Mouse (Mus musculus): ENCODE measurements at regions not wholly inside any gene's neighbourhood (a gene's known extent, or its start where the extent isn't known, plus 50 kb on each side); places are given as distances from the start of the nearest gene placed in this dataset.

DNA sequence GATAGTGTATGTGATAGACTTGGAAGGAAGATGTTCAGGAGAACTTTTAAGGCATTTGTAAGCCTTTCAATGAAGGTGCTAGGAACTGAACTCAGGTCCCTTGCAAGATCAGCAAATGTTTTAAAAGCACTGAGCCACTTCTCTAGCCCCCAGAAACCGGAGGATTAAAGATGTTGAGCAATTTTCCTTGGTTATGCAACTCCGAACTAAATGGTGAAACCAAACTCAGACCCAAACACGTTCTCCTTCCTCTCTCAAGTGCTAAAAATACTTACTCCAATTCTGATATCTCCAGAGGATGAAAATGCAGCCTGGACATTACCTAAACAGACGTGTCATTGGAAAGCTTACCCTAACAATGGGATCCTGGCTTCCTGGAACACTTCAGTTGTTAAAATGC lies 378.8 kb downstream of the Kcnj2 start:
- Histone ChIP-seq H3K4me3 (replicated peaks) (no peak overlapping the region), H3K9me3 (replicated peaks) (no peaks in the 10 kb centered on the region), H3K27me3 (no peaks in the 10 kb centered on the region), H3K4me2 (no peak overlapping the region), H3K4me1 (replicated peaks) (no peaks in the 10 kb centered on the region), H3K36me3 (replicated peaks) (no peaks in the 10 kb centered on the region), H3K27ac (replicated peaks) (no peak overlapping the region), H3K9ac (no peak overlapping the region)
- WGBS (ENCODE audit: insufficient replicate concordance), result 27% methylated on average over 4 of the region's 4 CpGs
- ATAC-seq (ENCODE audit: insufficient read depth), result no peak

DNA sequence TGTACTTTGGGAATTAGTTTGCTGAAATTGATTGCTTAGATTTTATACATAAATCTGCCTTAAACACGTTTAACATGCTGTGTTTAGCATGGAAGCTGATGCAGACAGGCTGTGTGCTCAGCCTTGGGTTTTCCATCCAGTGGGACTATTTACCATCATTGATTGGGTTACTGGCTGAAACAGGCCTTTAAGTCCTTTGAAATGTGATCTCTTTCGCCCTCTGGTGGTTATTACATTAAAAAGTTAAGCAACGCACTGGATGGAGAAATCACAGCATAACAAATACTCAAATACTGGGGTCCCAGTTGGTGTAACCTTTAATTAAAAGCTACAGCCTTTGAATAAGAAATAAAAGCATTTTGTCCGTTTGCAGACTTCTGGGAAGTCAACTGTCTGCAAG lies 379.8 kb downstream of the Kcnj2 start:
- WGBS (ENCODE audit: insufficient replicate concordance), result 3% methylated on average over 4 of the region's 4 CpGs
- H3K9ac ChIP-seq, result no peak overlapping the region
- H3K4me3 ChIP-seq (replicated peaks), result no peak overlapping the region
- ATAC-seq (ENCODE audit: insufficient read depth), result no peak
- no peaks in the 10 kb centered on the region for H3K9me3 ChIP-seq (replicated peaks)
- H3K36me3 ChIP-seq (replicated peaks), result no peaks in the 10 kb centered on the region
- H3K4me1 ChIP-seq (replicated peaks), result no peaks in the 10 kb centered on the region
- no peak overlapping the region for H3K4me2 ChIP-seq
- H3K27me3 ChIP-seq, result no peaks in the 10 kb centered on the region
- H3K27ac ChIP-seq (replicated peaks), result no peak overlapping the region

DNA sequence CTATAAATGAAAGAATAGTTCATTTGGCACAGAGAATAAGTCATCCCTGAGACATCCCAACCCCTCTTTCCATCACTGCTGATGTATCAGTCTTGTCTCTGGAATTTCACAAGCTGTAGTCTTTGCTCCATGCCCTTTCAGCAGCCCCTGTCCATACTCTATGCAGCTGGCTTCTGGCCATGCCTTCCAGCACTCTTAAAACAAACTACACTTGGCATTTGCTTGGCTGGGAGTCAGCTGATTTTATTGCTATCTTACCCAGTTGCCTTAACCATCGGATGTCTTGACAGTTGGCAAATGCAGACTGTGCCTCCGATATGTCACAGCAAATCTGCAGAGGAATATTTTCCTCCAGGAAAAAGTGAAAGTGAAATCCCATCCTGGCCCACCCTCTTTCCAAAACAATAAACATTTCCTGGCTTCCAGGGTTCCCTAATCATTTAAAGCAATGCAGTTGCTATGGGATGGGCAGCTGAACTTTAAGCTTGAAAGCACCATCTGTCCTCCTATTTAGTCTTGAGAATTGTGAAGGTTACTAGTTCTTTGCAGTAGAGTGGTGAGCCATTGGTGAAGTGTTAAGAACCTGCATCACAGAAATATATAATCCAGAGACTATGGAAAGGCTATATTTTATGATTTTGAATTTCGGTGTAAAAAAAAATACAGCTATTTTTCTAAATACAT lies 385.0 kb downstream of the Kcnj2 start:
- Histone ChIP-seq H3K9ac (no peak overlapping the region), H3K27me3 (no peaks in the 10 kb centered on the region)

DNA sequence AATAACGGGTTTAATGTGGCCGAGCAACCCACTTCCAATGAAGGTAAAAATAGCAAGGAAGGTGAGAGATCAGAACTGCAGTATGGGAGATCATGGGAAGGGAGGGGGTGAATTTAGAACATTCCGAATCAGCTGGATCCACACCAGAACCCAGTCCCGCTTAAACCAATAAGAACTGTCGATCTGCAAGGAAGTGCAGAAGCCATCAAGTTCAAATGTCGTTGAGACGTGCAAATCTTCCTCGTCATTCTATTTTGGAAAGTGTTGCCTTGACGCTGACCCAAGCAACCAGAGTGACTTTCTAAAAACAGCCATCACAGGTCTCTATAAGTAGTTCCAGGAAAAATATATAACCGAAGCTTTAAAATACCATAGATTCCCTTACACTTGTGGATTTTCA lies 394.1 kb downstream of the Kcnj2 start:
- no peak for ATAC-seq (ENCODE audit: insufficient read depth)
- Histone ChIP-seq H3K36me3 (replicated peaks) (no peaks in the 10 kb centered on the region), H3K9ac (no peak overlapping the region), H3K4me1 (replicated peaks) (no peaks in the 10 kb centered on the region), H3K4me3 (replicated peaks) (no peak overlapping the region), H3K4me2 (no peak overlapping the region), H3K27ac (replicated peaks) (no peak overlapping the region), H3K27me3 (no peaks in the 10 kb centered on the region), H3K9me3 (replicated peaks) (no peaks in the 10 kb centered on the region)
- WGBS (ENCODE audit: insufficient replicate concordance), result 64% methylated on average over 10 of the region's 10 CpGs

More for the DNA sequence above, 385.0 kb downstream of the Kcnj2 start:
- H3K4me2 ChIP-seq, result no peak overlapping the region
- no peaks in the 10 kb centered on the region for H3K9me3 ChIP-seq (replicated peaks)
- H3K4me1 ChIP-seq (replicated peaks), result no peaks in the 10 kb centered on the region
- H3K4me3 ChIP-seq (replicated peaks), result no peak overlapping the region
- no peak overlapping the region for H3K27ac ChIP-seq (replicated peaks)
- no peaks in the 10 kb centered on the region for H3K36me3 ChIP-seq (replicated peaks)
- no peak for ATAC-seq (ENCODE audit: insufficient read depth)
- WGBS (ENCODE audit: insufficient replicate concordance), result 63% methylated on average over 3 of the region's 3 CpGs

DNA sequence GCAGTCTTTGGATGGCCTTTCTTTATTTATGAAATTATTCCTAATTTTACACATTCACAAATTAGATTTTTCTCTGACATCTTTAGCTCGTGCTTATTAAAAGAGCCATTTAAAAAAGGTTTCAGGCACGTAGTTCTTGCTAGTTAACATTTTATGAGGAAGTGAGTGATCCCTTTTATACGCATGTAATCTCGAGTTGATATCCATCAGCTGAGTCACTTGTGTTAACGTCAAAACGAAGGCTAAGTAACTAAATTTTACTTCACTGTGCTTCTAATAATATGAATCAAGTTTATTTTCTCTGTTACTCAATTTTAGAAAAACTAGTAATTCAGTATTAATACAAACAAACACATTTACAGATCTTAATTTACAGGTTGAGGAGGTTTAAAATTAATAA lies 419.0 kb downstream of the Kcnj2 start:
- no peak overlapping the region for H3K4me2 ChIP-seq
- no peaks in the 10 kb centered on the region for H3K9me3 ChIP-seq (replicated peaks)
- no peak for ATAC-seq (ENCODE audit: insufficient read depth)
- no peaks in the 10 kb centered on the region for H3K4me1 ChIP-seq (replicated peaks)
- no peaks in the 10 kb centered on the region for H3K36me3 ChIP-seq (replicated peaks)
- no peak overlapping the region for H3K4me3 ChIP-seq (replicated peaks)
- H3K9ac ChIP-seq, result no peak overlapping the region
- 52% methylated on average over 6 of the region's 6 CpGs for WGBS (ENCODE audit: insufficient replicate concordance)
- no peaks in the 10 kb centered on the region for H3K27me3 ChIP-seq
- no peak overlapping the region for H3K27ac ChIP-seq (replicated peaks)

DNA sequence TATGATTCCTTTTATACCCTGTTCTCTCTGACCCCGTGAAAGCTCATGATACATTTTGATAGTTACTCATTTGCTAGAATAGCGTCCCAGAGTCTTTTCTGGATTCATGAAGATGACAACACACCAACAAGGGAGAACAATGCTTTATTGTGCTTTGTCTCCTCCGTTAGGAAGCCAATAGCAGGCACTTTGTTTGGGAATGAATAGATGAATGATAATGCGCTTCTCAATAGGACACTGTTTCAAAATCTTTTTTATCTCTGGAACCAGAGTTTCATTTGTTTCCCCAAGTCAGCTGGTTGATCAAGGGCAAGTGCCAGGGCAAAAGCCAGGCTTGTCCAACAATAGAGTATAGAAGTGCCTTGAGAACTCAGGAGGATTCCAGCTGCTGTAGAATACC lies 446.5 kb downstream of the Kcnj2 start:
- no peak overlapping the region for H3K9ac ChIP-seq
- no peak overlapping the region for H3K4me2 ChIP-seq
- H3K27ac ChIP-seq (replicated peaks), result no peak overlapping the region
- no peaks in the 10 kb centered on the region for H3K36me3 ChIP-seq (replicated peaks)
- H3K4me1 ChIP-seq (replicated peaks), result no peaks in the 10 kb centered on the region
- no peak for ATAC-seq (ENCODE audit: insufficient read depth)
- 41% methylated on average over 4 of the region's 4 CpGs for WGBS (ENCODE audit: insufficient replicate concordance)
- no peaks in the 10 kb centered on the region for H3K27me3 ChIP-seq
- H3K9me3 ChIP-seq (replicated peaks), result no peaks in the 10 kb centered on the region
- H3K4me3 ChIP-seq (replicated peaks), result no peak overlapping the region

DNA sequence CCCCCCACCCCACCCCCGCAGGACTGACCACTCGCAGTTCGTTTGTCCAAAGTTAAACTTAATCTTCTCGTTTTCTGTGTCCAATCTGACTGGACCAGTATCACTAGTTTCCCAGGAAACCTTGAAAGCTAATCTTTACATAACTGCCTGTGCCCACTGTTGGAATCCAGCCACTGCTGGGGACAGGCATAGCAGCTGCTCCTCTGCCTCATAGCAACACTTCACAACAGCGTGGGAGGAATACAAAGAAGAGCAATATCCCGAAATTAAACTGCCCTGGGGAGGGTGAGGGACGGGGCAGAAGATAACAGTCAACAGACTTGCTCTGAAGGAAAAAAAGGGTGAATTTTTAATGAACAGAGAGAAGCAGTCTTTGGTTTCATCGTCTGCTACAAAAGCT lies 456.8 kb downstream of the Kcnj2 start:
- Histone ChIP-seq H3K27me3 (no peaks in the 10 kb centered on the region), H3K9me3 (replicated peaks) (no peaks in the 10 kb centered on the region), H3K9ac (no peak overlapping the region), H3K4me3 (replicated peaks) (no peak overlapping the region), H3K4me2 (no peak overlapping the region), H3K4me1 (replicated peaks) (no peaks in the 10 kb centered on the region), H3K36me3 (replicated peaks) (no peaks in the 10 kb centered on the region), H3K27ac (replicated peaks) (no peak overlapping the region)
- 65% methylated on average over 8 of the region's 8 CpGs for WGBS (ENCODE audit: insufficient replicate concordance)
- no peak for ATAC-seq (ENCODE audit: insufficient read depth)

DNA sequence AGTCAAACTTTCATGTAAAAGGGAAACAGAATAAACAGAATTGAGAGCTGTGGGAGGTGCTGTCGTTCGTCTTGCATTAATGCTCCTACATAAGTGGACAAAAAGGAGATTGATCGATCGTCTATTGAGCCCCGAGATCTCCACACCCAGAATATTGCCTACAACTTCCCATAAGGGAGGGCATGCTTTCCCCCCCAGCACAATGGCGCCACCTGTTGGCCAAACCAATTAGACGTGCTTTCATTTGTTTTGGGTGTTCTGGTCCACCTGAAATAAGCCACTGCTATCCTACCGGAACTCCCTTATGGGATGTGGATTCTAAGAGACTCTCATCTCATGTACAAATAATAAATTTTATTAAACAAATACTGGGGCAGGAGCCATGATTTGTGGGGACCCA lies 457.5 kb downstream of the Kcnj2 start:
- WGBS (ENCODE audit: insufficient replicate concordance), result 43% methylated on average over 8 of the region's 8 CpGs
- ATAC-seq (ENCODE audit: insufficient read depth), result no peak
- no peaks in the 10 kb centered on the region for H3K36me3 ChIP-seq (replicated peaks)
- no peak overlapping the region for H3K4me2 ChIP-seq
- H3K4me3 ChIP-seq (replicated peaks), result no peak overlapping the region
- no peaks in the 10 kb centered on the region for H3K4me1 ChIP-seq (replicated peaks)
- H3K27me3 ChIP-seq, result no peaks in the 10 kb centered on the region
- no peak overlapping the region for H3K27ac ChIP-seq (replicated peaks)
- H3K9ac ChIP-seq, result no peak overlapping the region
- no peaks in the 10 kb centered on the region for H3K9me3 ChIP-seq (replicated peaks)

DNA sequence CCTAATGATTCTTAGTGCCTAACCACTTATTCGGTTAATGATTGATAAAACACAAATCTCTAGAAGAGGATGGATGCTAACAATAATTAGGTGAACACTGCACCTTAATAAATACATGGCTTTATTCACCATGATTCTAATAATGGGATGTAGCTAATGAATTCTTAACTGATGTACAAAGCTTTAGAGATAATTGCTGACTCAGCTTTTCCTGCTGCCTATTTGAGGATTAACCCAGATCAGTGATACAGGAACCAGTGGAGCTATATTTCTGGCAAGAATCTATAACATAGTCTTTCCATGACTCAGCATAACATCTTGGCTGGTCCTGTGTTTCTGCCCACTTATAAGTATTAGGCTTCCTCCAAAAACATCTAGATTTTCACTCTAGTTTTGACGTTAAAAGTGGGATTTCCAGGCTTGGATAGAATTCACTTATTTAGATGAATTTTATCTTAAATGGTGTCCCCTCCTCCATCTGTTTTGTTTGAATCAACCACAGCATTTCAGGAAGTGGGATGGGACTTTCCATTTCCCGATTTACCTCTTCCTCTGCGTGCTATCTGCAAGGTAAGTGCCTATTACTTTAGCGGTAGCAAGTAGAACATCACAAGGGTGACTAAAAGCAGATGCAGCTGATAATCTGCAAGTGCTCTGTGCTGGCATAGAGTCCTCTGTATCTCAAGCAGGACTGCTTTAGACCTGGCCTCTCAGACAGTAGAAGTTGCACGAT lies 460.2 kb downstream of the Kcnj2 start:
- no peaks in the 10 kb centered on the region for H3K4me1 ChIP-seq (replicated peaks)
- ATAC-seq (ENCODE audit: insufficient read depth), result no peak
- H3K9ac ChIP-seq, result no peak overlapping the region
- no peaks in the 10 kb centered on the region for H3K27me3 ChIP-seq
- H3K9me3 ChIP-seq (replicated peaks), result no peaks in the 10 kb centered on the region
- no peak overlapping the region for H3K27ac ChIP-seq (replicated peaks)
- H3K4me3 ChIP-seq (replicated peaks), result no peak overlapping the region
- H3K36me3 ChIP-seq (replicated peaks), result no peaks in the 10 kb centered on the region
- WGBS (ENCODE audit: insufficient replicate concordance), result 43% methylated on average over 6 of the region's 6 CpGs
- no peak overlapping the region for H3K4me2 ChIP-seq

DNA sequence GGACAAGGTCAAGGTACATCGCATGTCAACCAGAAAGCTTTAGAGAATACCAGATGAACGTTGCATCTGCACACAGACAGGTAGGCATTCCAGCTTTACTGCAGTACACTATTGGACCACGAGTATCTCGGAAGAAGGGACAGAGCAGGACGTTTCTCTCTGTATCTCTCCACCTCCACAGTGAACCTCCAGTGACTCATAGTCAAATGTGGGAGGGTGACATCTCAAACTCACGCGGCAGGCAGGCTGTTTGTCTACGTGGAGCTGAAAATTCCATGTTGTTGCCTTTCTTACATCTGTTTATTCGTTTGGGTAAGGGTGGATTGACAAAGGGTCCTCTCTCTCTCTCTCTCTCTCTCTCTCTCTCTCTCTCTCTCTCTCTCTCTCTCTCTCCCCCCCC lies 463.6 kb downstream of the Kcnj2 start:
- H3K4me2 ChIP-seq, result no peak overlapping the region
- H3K4me3 ChIP-seq (replicated peaks), result no peak overlapping the region
- no peaks in the 10 kb centered on the region for H3K9me3 ChIP-seq (replicated peaks)
- no peak overlapping the region for H3K9ac ChIP-seq
- 54% methylated on average over 9 of the region's 9 CpGs for WGBS (ENCODE audit: insufficient replicate concordance)
- no peaks in the 10 kb centered on the region for H3K4me1 ChIP-seq (replicated peaks)
- no peaks in the 10 kb centered on the region for H3K27me3 ChIP-seq
- H3K27ac ChIP-seq (replicated peaks), result no peak overlapping the region
- no peak for ATAC-seq (ENCODE audit: insufficient read depth)
- H3K36me3 ChIP-seq (replicated peaks), result no peaks in the 10 kb centered on the region

DNA sequence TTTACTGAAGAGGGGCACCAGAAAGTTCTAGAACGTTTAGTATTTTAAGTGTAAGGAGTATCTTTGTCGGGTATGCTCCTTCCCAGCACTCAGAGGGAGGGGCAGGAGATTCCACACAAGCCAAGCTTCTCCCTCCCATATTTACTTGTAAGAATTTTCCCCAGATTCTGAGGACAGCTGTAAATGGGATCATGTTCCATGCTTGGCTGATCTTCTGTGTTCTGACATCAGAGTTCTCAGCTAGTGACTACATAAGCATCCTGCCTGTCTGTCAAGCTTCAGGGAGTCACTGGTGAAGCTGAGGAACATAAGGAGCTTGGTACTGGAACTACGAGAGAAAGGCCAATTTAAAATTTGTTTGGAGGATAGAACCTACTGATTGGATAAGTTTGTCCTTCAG lies 464.9 kb downstream of the Kcnj2 start:
- WGBS (ENCODE audit: insufficient replicate concordance), result 44% methylated on average over 3 of the region's 3 CpGs
- H3K27me3 ChIP-seq, result no peaks in the 10 kb centered on the region
- H3K27ac ChIP-seq (replicated peaks), result no peak overlapping the region
- no peak overlapping the region for H3K4me2 ChIP-seq
- H3K4me1 ChIP-seq (replicated peaks), result no peaks in the 10 kb centered on the region
- H3K36me3 ChIP-seq (replicated peaks), result no peaks in the 10 kb centered on the region
- no peaks in the 10 kb centered on the region for H3K9me3 ChIP-seq (replicated peaks)
- H3K9ac ChIP-seq, result no peak overlapping the region
- no peak for ATAC-seq (ENCODE audit: insufficient read depth)
- no peak overlapping the region for H3K4me3 ChIP-seq (replicated peaks)

DNA sequence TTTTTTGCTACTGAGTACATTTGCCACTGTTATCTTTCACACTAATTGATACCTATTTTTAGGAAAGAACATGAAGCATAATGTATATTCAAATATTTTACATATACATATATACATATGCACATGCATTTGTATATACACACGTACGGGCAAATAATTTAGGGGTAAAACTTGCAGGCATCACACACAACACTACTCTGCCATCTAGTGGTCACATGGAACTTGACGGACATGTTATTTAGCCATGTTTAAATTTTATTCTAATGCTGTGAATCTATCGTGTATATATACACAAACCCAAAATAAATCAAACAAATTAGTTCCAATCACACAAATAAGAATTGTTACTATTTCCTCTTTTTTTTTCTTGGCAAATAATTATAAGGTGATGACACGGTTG lies 466.5 kb downstream of the Kcnj2 start:
- H3K27ac ChIP-seq (replicated peaks), result no peak overlapping the region
- H3K27me3 ChIP-seq, result no peaks in the 10 kb centered on the region
- WGBS (ENCODE audit: insufficient replicate concordance), result 23% methylated on average over 5 of the region's 5 CpGs
- H3K9me3 ChIP-seq (replicated peaks), result no peaks in the 10 kb centered on the region
- H3K4me3 ChIP-seq (replicated peaks), result no peak overlapping the region
- no peak overlapping the region for H3K9ac ChIP-seq
- no peaks in the 10 kb centered on the region for H3K4me1 ChIP-seq (replicated peaks)
- no peak for ATAC-seq (ENCODE audit: insufficient read depth)
- H3K4me2 ChIP-seq, result no peak overlapping the region
- no peaks in the 10 kb centered on the region for H3K36me3 ChIP-seq (replicated peaks)
